Mouse (Mus musculus) liver, embryonic 16.5 days (tissue): ENCODE data around the gene Med31. TPM values are rescaled to one million over a fixed set of nuclear protein-coding genes. Genes with fewer than 3 reads are reported as not detected.
A peak's percentile ranks its signal among the peaks of the same experiment; 100 is the strongest.

Experiments used
- ATAC-seq: fragments of 200-750 bp; cut with Nextera tagmentation; 2 replicates; pipeline ENCODE4 v1.8.0; 2017; ENCODE audit warnings: low read depth, mild to moderate bottlenecking, moderate number of reproducible peaks, moderate library complexity
- H3K27ac ChIP-seq: fragments of 300-500 bp; sonication (generic); 2 replicates; pipeline ENCODE4 v1.5.1; 2014; ENCODE audit warnings: mild to moderate bottlenecking, low read length
- H3K27me3 ChIP-seq: fragments of 300-500 bp; sonication (generic); 2 replicates; pipeline ENCODE4 v1.6.1; 2014; ENCODE audit warnings: low read depth, low read length, mixed read lengths; ENCODE audit not compliant: control insufficient read depth, insufficient read depth
- H3K36me3 ChIP-seq: fragments of 300-500 bp; sonication (generic); 2 replicates; pipeline ENCODE4 v1.6.1; 2014; ENCODE audit warnings: mild to moderate bottlenecking; ENCODE audit not compliant: control insufficient read depth, insufficient read depth
- H3K4me1 ChIP-seq: fragments of 300-500 bp; sonication (generic); 2 replicates; pipeline ENCODE4 v1.6.1; 2014; ENCODE audit warnings: low read depth, low read length, mixed read lengths; ENCODE audit not compliant: control insufficient read depth
- H3K4me2 ChIP-seq: fragments of 300-500 bp; sonication (generic); 2 replicates; pipeline ENCODE4 v1.6.1; 2014; ENCODE audit warnings: low read depth, low read length, mixed read lengths
- H3K4me3 ChIP-seq: fragments of 300-500 bp; sonication (generic); 2 replicates; pipeline ENCODE4 v1.5.1; 2014; ENCODE audit warnings: low read depth, mild to moderate bottlenecking, low read length
- H3K9ac ChIP-seq: fragments of 300-500 bp; sonication (generic); 2 replicates; pipeline ENCODE4 v1.6.1; 2014; ENCODE audit warnings: low read depth, low read length
- H3K9me3 ChIP-seq: fragments of 300-500 bp; sonication (generic); replicated peaks from 2 replicates; pipeline ENCODE4 v1.6.1; 2016; ENCODE audit warnings: low read length; ENCODE audit not compliant: control insufficient read depth
- WGBS: fragments of 180-500 bp; shearing (Covaris S2); extraction: QIAGEN DNeasy Blood & Tissue Kit; methylation state at CpG from one replicate; pipeline ENCODE4 v1.1.7; 2014; ENCODE audit not compliant: insufficient replicate concordance; 5-methylcytosine and 5-hydroxymethylcytosine counted together
- polyA plus RNA-seq: library from polyadenylated mRNA; unstranded; fragments of >200 nt; fragmentation: Nextera tagmentation; extraction: Ambion mirVana; gene quantifications from 2 replicates; pipeline ENCODE4 v1.2.1, GENCODE M21; 2015

Gene Med31
- polyA plus RNA-seq, 1 experiment from 2014 or later = 11.1 TPM

GRCm38 (mm10) chr11:72207204-72207833 is 8.1 kb downstream of the Med31 start, which contains the start of the genes 4933427D14Rik and Txndc17:
TSS of gene 4933427D14Rik (minus strand) at chr11:72207459.
TSS of gene Txndc17 (plus strand) at chr11:72207547.
- Histone ChIP-seq H3K9ac (peak within 1 kb of the TSS; percentile 82), H3K27ac (peak within 1 kb of the TSS; percentile 54; the same call in 1 of the 2 replicates), H3K36me3 (0 out of 2 replicates have a peak, but pooled peaks cover 7% of the 10 kb centered on the region), H3K4me3 (peak within 1 kb of the TSS; percentile 87), H3K27me3 (no peaks in the 10 kb centered on the region), H3K4me2 (peak within 1 kb of the TSS; percentile 90), H3K4me1 (peaks cover 12% of the 10 kb centered on the region), H3K9me3 (no peaks in the 10 kb centered on the region)
- under 1% methylated on average over 42 of the region's 42 CpGs for WGBS
- peak; percentile 94 for ATAC-seq

- peak; percentile 8; the same call in 1 of the 2 replicates for ATAC-seq
- Histone ChIP-seq H3K4me2 (peak within 1 kb of the TSS; percentile 90), H3K27ac (peak within 1 kb of the TSS; percentile 54; the same call in 1 of the 2 replicates), H3K36me3 (peaks cover 7% of the 10 kb centered on the region; the same call in 1 of the 2 replicates), H3K27me3 (no peaks in the 10 kb centered on the region), H3K4me3 (peak within 1 kb of the TSS; percentile 87), H3K4me1 (peaks cover 12% of the 10 kb centered on the region), H3K9ac (peak within 1 kb of the TSS; percentile 82), H3K9me3 (no peaks in the 10 kb centered on the region)
- under 1% methylated on average over 43 of the region's 43 CpGs for WGBS
Observed at GRCm38 (mm10) chr11:72206341-72207203, 8.8 kb downstream of the Med31 start, which contains the start of gene Gm43951. TSS of gene Gm43951 (minus strand) at chr11:72206840.

GRCm38 (mm10) chr11:72205256-72205655 is 10.1 kb downstream of the Med31 start:
- Histone ChIP-seq H3K36me3 (peaks cover 3% of the 10 kb centered on the region; the same call in 1 of the 2 replicates), H3K27me3 (no peaks in the 10 kb centered on the region), H3K27ac (no peak overlapping the region), H3K4me1 (peaks cover 12% of the 10 kb centered on the region), H3K4me3 (no peak overlapping the region), H3K9me3 (no peaks in the 10 kb centered on the region), H3K9ac (no peak overlapping the region), H3K4me2 (no peak overlapping the region)
- no peak for ATAC-seq
- WGBS = 80% methylated on average over 6 of the region's 6 CpGs

GRCm38 (mm10) chr11:72203440-72203839 is 12.0 kb downstream of the Med31 start:
- Histone ChIP-seq H3K27ac (no peak overlapping the region), H3K9me3 (no peaks in the 10 kb centered on the region), H3K4me1 (peaks cover 12% of the 10 kb centered on the region), H3K4me3 (no peak overlapping the region), H3K9ac (no peak overlapping the region), H3K27me3 (no peaks in the 10 kb centered on the region), H3K36me3 (peaks cover 2% of the 10 kb centered on the region; the same call in 1 of the 2 replicates), H3K4me2 (no peak overlapping the region)
- WGBS = 63% methylated on average over 1 of the region's 1 CpGs
- ATAC-seq = no peak

- Histone ChIP-seq H3K9me3 (no peaks in the 10 kb centered on the region), H3K36me3 (peaks cover 1% of the 10 kb centered on the region; the same call in 1 of the 2 replicates), H3K4me2 (no peak overlapping the region), H3K27me3 (no peaks in the 10 kb centered on the region), H3K27ac (no peak overlapping the region), H3K4me1 (no peaks in the 10 kb centered on the region), H3K4me3 (no peak overlapping the region), H3K9ac (no peak overlapping the region)
- no peak for ATAC-seq
- WGBS = 71% methylated on average over 8 of the region's 8 CpGs
Observed at GRCm38 (mm10) chr11:72196506-72196905, 18.9 kb downstream of the Med31 start.

- Histone ChIP-seq H3K27ac (no peak overlapping the region), H3K9me3 (no peaks in the 10 kb centered on the region), H3K4me2 (no peak overlapping the region), H3K9ac (no peak overlapping the region), H3K36me3 (peaks cover 4% of the 10 kb centered on the region), H3K4me1 (no peaks in the 10 kb centered on the region), H3K27me3 (no peaks in the 10 kb centered on the region), H3K4me3 (no peak overlapping the region)
- no peak for ATAC-seq
- 79% methylated on average over 2 of the region's 2 CpGs for WGBS
Observed at GRCm38 (mm10) chr11:72194259-72194658, 21.1 kb downstream of the Med31 start.

GRCm38 (mm10) chr11:72190857-72191256 is 24.5 kb downstream of the Med31 start:
- WGBS = 69% methylated on average over 1 of the region's 1 CpGs
- peaks cover 5% of the 10 kb centered on the region for H3K36me3 ChIP-seq

GRCm38 (mm10) chr11:72184252-72184651 is 31.1 kb downstream of the Med31 start:
- no peaks in the 10 kb centered on the region for H3K27me3 ChIP-seq
- WGBS = 77% methylated on average over 4 of the region's 4 CpGs
- no peak overlapping the region for H3K4me2 ChIP-seq
- no peak overlapping the region for H3K4me3 ChIP-seq
- no peak overlapping the region for H3K9ac ChIP-seq
- 0 out of 2 replicates have a peak, but pooled peaks cover under 1% of the 10 kb centered on the region for H3K36me3 ChIP-seq
- H3K9me3 ChIP-seq = no peaks in the 10 kb centered on the region
- ATAC-seq = no peak
- no peak overlapping the region for H3K27ac ChIP-seq
- no peaks in the 10 kb centered on the region for H3K4me1 ChIP-seq

More at GRCm38 (mm10) chr11:72190857-72191256, 24.5 kb downstream of the Med31 start:
- Histone ChIP-seq H3K27ac (no peak overlapping the region), H3K4me2 (no peak overlapping the region), H3K4me1 (no peaks in the 10 kb centered on the region), H3K9me3 (no peaks in the 10 kb centered on the region), H3K9ac (no peak overlapping the region), H3K4me3 (no peak overlapping the region), H3K27me3 (no peaks in the 10 kb centered on the region)
- ATAC-seq = no peak
